Mouse (Mus musculus) activated CD4-positive, CD25-positive, alpha-beta regulatory T cell, adult 4 months (primary cell): Measurements from ENCODE around the gene Zfp770. TPM values are rescaled to one million over a fixed set of nuclear protein-coding genes. Genes with fewer than 3 reads are reported as not detected.

Experiments
- polyA plus RNA-seq, 2 experiments: library from polyadenylated mRNA; unstranded; fragments of 100-300 nt; shearing (Covaris generic); gene quantifications; one replicate each; pipeline ENCODE4 v1.2.1; 2017

Zfp770 gene
- polyA plus RNA-seq, 2 experiments from 2014 or later = 1.9 to 2.2 TPM

Other genes starting within 250 kb of the Zfp770 start
- not detected for gene Gjd2, start 187.8 kb downstream of the Zfp770 start, polyA plus RNA-seq
- not detected for gene Actc1, start 147.9 kb downstream of the Zfp770 start, polyA plus RNA-seq
- gene Aqr, start 14.4 kb downstream of the Zfp770 start, polyA plus RNA-seq = 10 to 100 TPM; 37.1 to 43.7 TPM